Mouse (Mus musculus): ENCODE measurements around the gene Pgap3. TPM values are rescaled to one million over a fixed set of nuclear protein-coding genes. Genes with fewer than 3 reads are reported as not detected.

The Pgap3 gene
- polyA plus RNA-seq, 1 experiment from 2014 or later: 8.2 TPM

- 54% methylated on average over 4 of the region's 4 CpGs for WGBS
- ATAC-seq: no peak
- Histone ChIP-seq H3K36me3 (ENCODE audit: control insufficient read depth, insufficient read depth, low read length) (no peaks in the 10 kb centered on the region), H3K4me1 (ENCODE audit: control insufficient read depth, insufficient read depth, low read depth, low read length) (no peaks in the 10 kb centered on the region), H3K27me3 (replicated peaks; ENCODE audit: control insufficient read depth, insufficient read depth, low read length) (peaks cover 2% of the 10 kb centered on the region), H3K9me3 (ENCODE audit: control insufficient read depth, low read length) (no peaks in the 10 kb centered on the region), H3K4me2 (ENCODE audit: low read length) (no peak overlapping the region), H3K9ac (ENCODE audit: low read depth, low read length) (no peak overlapping the region), H3K27ac (ENCODE audit: low read depth, low read length) (no peak overlapping the region), H3K4me3 (ENCODE audit: low read length) (no peak overlapping the region)
Measured at GRCm38 (mm10) chr11:98395041-98395440, 5.2 kb downstream of the Pgap3 start.

- Histone ChIP-seq H3K9ac (ENCODE audit: low read depth, low read length) (no peak overlapping the region), H3K4me3 (ENCODE audit: low read length) (no peak overlapping the region), H3K27ac (ENCODE audit: low read depth, low read length) (no peak overlapping the region), H3K36me3 (ENCODE audit: control insufficient read depth, insufficient read depth, low read length) (no peaks in the 10 kb centered on the region), H3K27me3 (replicated peaks; ENCODE audit: control insufficient read depth, insufficient read depth, low read length) (peaks cover 2% of the 10 kb centered on the region), H3K9me3 (ENCODE audit: control insufficient read depth, low read length) (no peaks in the 10 kb centered on the region), H3K4me1 (ENCODE audit: control insufficient read depth, insufficient read depth, low read depth, low read length) (no peaks in the 10 kb centered on the region), H3K4me2 (ENCODE audit: low read length) (no peak overlapping the region)
- 48% methylated on average over 6 of the region's 6 CpGs for WGBS
- ATAC-seq: no peak
Measured at GRCm38 (mm10) chr11:98394301-98394700, 6.0 kb downstream of the Pgap3 start.

GRCm38 (mm10) chr11:98393317-98393716 lies 7.0 kb downstream of the Pgap3 start:
- no peaks in the 10 kb centered on the region for H3K9me3 ChIP-seq (ENCODE audit: control insufficient read depth, low read length)
- peaks cover 2% of the 10 kb centered on the region for H3K27me3 ChIP-seq (replicated peaks; ENCODE audit: control insufficient read depth, insufficient read depth, low read length)
- 67% methylated on average over 6 of the region's 6 CpGs for WGBS
- no peak overlapping the region for H3K27ac ChIP-seq (ENCODE audit: low read depth, low read length)
- H3K4me3 ChIP-seq (ENCODE audit: low read length): no peak overlapping the region
- no peaks in the 10 kb centered on the region for H3K36me3 ChIP-seq (ENCODE audit: control insufficient read depth, insufficient read depth, low read length)
- ATAC-seq: no peak
- no peaks in the 10 kb centered on the region for H3K4me1 ChIP-seq (ENCODE audit: control insufficient read depth, insufficient read depth, low read depth, low read length)
- H3K9ac ChIP-seq (ENCODE audit: low read depth, low read length): no peak overlapping the region
- no peak overlapping the region for H3K4me2 ChIP-seq (ENCODE audit: low read length)

GRCm38 (mm10) chr11:98392645-98393044 lies 7.6 kb downstream of the Pgap3 start:
- ATAC-seq: no peak
- no peak overlapping the region for H3K4me3 ChIP-seq (ENCODE audit: low read length)
- peaks cover 2% of the 10 kb centered on the region for H3K27me3 ChIP-seq (replicated peaks; ENCODE audit: control insufficient read depth, insufficient read depth, low read length)
- H3K4me1 ChIP-seq (ENCODE audit: control insufficient read depth, insufficient read depth, low read depth, low read length): no peaks in the 10 kb centered on the region
- H3K27ac ChIP-seq (ENCODE audit: low read depth, low read length): no peak overlapping the region
- H3K9me3 ChIP-seq (ENCODE audit: control insufficient read depth, low read length): no peaks in the 10 kb centered on the region
- no peaks in the 10 kb centered on the region for H3K36me3 ChIP-seq (ENCODE audit: control insufficient read depth, insufficient read depth, low read length)
- H3K4me2 ChIP-seq (ENCODE audit: low read length): no peak overlapping the region
- WGBS: 66% methylated on average over 4 of the region's 4 CpGs
- H3K9ac ChIP-seq (ENCODE audit: low read depth, low read length): no peak overlapping the region

GRCm38 (mm10) chr11:98392034-98392433 lies 8.3 kb downstream of the Pgap3 start:
- H3K4me2 ChIP-seq (ENCODE audit: low read length): no peak overlapping the region
- H3K4me1 ChIP-seq (ENCODE audit: control insufficient read depth, insufficient read depth, low read depth, low read length): no peaks in the 10 kb centered on the region
- no peak overlapping the region for H3K9ac ChIP-seq (ENCODE audit: low read depth, low read length)
- H3K27me3 ChIP-seq (replicated peaks; ENCODE audit: control insufficient read depth, insufficient read depth, low read length): peaks cover 7% of the 10 kb centered on the region
- no peak overlapping the region for H3K27ac ChIP-seq (ENCODE audit: low read depth, low read length)
- WGBS: 36% methylated on average over 6 of the region's 8 CpGs
- ATAC-seq: no peak
- H3K36me3 ChIP-seq (ENCODE audit: control insufficient read depth, insufficient read depth, low read length): no peaks in the 10 kb centered on the region
- H3K4me3 ChIP-seq (ENCODE audit: low read length): no peak overlapping the region
- no peaks in the 10 kb centered on the region for H3K9me3 ChIP-seq (ENCODE audit: control insufficient read depth, low read length)

- 78% methylated on average over 12 of the region's 12 CpGs for WGBS
- H3K4me2 ChIP-seq (ENCODE audit: low read length): no peak overlapping the region
- no peak overlapping the region for H3K9ac ChIP-seq (ENCODE audit: low read depth, low read length)
- H3K4me3 ChIP-seq (ENCODE audit: low read length): no peak overlapping the region
- H3K9me3 ChIP-seq (ENCODE audit: control insufficient read depth, low read length): no peaks in the 10 kb centered on the region
- H3K36me3 ChIP-seq (ENCODE audit: control insufficient read depth, insufficient read depth, low read length): no peaks in the 10 kb centered on the region
- H3K4me1 ChIP-seq (ENCODE audit: control insufficient read depth, insufficient read depth, low read depth, low read length): no peaks in the 10 kb centered on the region
- H3K27me3 ChIP-seq (replicated peaks; ENCODE audit: control insufficient read depth, insufficient read depth, low read length): peaks cover 17% of the 10 kb centered on the region
- ATAC-seq: no peak
- no peak overlapping the region for H3K27ac ChIP-seq (ENCODE audit: low read depth, low read length)
Measured at GRCm38 (mm10) chr11:98390141-98390540, 10.1 kb downstream of the Pgap3 start.

GRCm38 (mm10) chr11:98389221-98389780 lies 11.0 kb downstream of the Pgap3 start:
- H3K9ac ChIP-seq (ENCODE audit: low read depth, low read length): no peak overlapping the region
- H3K27ac ChIP-seq (ENCODE audit: low read depth, low read length): no peak overlapping the region
- 28% methylated on average over 9 of the region's 9 CpGs for WGBS
- peaks cover 17% of the 10 kb centered on the region for H3K27me3 ChIP-seq (replicated peaks; ENCODE audit: control insufficient read depth, insufficient read depth, low read length)
- H3K4me2 ChIP-seq (ENCODE audit: low read length): no peak overlapping the region
- H3K36me3 ChIP-seq (ENCODE audit: control insufficient read depth, insufficient read depth, low read length): no peaks in the 10 kb centered on the region
- H3K4me1 ChIP-seq (ENCODE audit: control insufficient read depth, insufficient read depth, low read depth, low read length): no peaks in the 10 kb centered on the region
- H3K9me3 ChIP-seq (ENCODE audit: control insufficient read depth, low read length): no peaks in the 10 kb centered on the region
- ATAC-seq: no peak
- no peak overlapping the region for H3K4me3 ChIP-seq (ENCODE audit: low read length)

GRCm38 (mm10) chr11:98388282-98388681 lies 12.0 kb downstream of the Pgap3 start:
- Histone ChIP-seq H3K4me3 (ENCODE audit: low read length) (no peak overlapping the region), H3K27ac (ENCODE audit: low read depth, low read length) (no peak overlapping the region), H3K4me1 (ENCODE audit: control insufficient read depth, insufficient read depth, low read depth, low read length) (no peaks in the 10 kb centered on the region), H3K9me3 (ENCODE audit: control insufficient read depth, low read length) (no peaks in the 10 kb centered on the region), H3K9ac (ENCODE audit: low read depth, low read length) (no peak overlapping the region), H3K27me3 (replicated peaks; ENCODE audit: control insufficient read depth, insufficient read depth, low read length) (peaks cover 17% of the 10 kb centered on the region), H3K4me2 (ENCODE audit: low read length) (no peak overlapping the region), H3K36me3 (ENCODE audit: control insufficient read depth, insufficient read depth, low read length) (no peaks in the 10 kb centered on the region)
- 73% methylated on average over 10 of the region's 10 CpGs for whole genome bisulfite sequencing
- no peak for ATAC-seq

GRCm38 (mm10) chr11:98387056-98387577 lies 13.2 kb downstream of the Pgap3 start:
- H3K4me1 ChIP-seq (ENCODE audit: control insufficient read depth, insufficient read depth, low read depth, low read length): no peaks in the 10 kb centered on the region
- H3K9me3 ChIP-seq (ENCODE audit: control insufficient read depth, low read length): no peaks in the 10 kb centered on the region
- H3K4me3 ChIP-seq (ENCODE audit: low read length): no peak overlapping the region
- no peak overlapping the region for H3K9ac ChIP-seq (ENCODE audit: low read depth, low read length)
- H3K27ac ChIP-seq (ENCODE audit: low read depth, low read length): no peak overlapping the region
- peaks cover 17% of the 10 kb centered on the region for H3K27me3 ChIP-seq (replicated peaks; ENCODE audit: control insufficient read depth, insufficient read depth, low read length)
- H3K4me2 ChIP-seq (ENCODE audit: low read length): no peak overlapping the region
- H3K36me3 ChIP-seq (ENCODE audit: control insufficient read depth, insufficient read depth, low read length): no peaks in the 10 kb centered on the region
- no peak for ATAC-seq
- 64% methylated on average over 14 of the region's 14 CpGs for WGBS

Measured in hindbrain, embryonic 16.5 days (tissue).